9 mouse cellular contexts compared by ENCODE assay signal in the genomic region with DNA sequence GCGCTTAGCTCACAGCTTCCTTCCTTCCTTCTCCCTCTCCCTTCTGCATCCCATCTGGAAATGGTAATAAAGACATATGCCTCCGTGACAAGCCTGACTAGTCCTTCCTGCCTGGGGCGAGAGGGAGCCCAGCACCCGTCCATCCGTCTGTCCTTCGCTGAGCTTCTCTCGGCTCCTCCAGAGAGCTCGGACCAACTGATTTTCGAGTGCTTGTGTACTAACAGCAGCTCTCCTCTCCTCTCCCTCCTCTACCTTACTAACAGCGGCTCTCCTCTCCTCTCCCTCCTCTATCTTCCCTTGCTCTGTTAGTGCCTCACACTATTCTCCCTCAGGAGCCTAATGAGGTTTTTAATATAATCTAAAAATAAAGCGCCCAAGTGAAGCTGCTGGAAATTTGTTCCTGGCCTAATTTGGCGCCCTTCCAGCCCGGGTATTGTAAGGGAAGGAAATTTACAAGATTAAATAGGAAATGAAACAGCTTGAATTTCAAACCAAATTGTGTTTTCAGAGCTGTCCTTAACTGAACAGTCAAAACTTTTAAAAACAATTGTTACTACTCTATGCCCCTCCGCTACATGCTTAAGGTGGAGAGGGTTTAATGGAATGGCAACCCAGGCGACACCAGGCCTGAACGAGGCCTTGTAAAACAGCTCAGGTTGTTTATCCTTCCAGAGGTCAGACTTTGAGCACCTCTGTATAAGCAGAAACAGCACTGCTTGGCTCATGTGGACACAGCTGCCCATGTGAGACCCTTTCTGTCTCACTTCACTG. TPM values are rescaled to one million over a fixed set of nuclear protein-coding genes. Genes with fewer than 3 reads are reported as not detected.
A peak's percentile ranks its signal among the peaks of the same experiment; 100 is the strongest.
DNase-seq lines count a peak whose midpoint lies in the region; ATAC-seq lines count a peak whose summit lies in the region.
"Had no signal": no experiment of that assay in that cellular context is flagged by ENCODE, and none has a peak within 500 bp of the region (broad histone marks: within the 10 kb centered on the region; RNA-seq: fewer than 3 reads in every experiment).

No protein-coding gene starts in this region.

- H3K9me3 ChIP-seq in midbrain, embryonic 14.5 days (ENCODE audit: control insufficient read depth, low read length): no peaks in the 10 kb centered on the region
- H3K9me3 ChIP-seq in midbrain, embryonic 15.5 days: no peaks in the 10 kb centered on the region
- no peaks in the 10 kb centered on the region for H3K9me3 ChIP-seq in kidney, embryonic 15.5 days (replicated peaks)
- no peaks in the 10 kb centered on the region for H3K9me3 ChIP-seq in stomach, embryonic 15.5 days

- peak; percentile 15 for DNase-seq in cerebellum, adult 9-10 months
- no peak for DNase-seq in cerebellum, adult 11-12 months
- no peak for DNase-seq in midbrain, embryonic 14.5 days
- no peak for DNase-seq in adrenal gland, adult 2 months

- no peaks in the 10 kb centered on the region for H3K27me3 ChIP-seq in midbrain, embryonic 14.5 days (ENCODE audit: control insufficient read depth, insufficient read depth, low read length)
- H3K27me3 ChIP-seq in midbrain, embryonic 15.5 days (replicated peaks): no peaks in the 10 kb centered on the region
- H3K27me3 ChIP-seq in kidney, embryonic 15.5 days: no peaks in the 10 kb centered on the region
- H3K27me3 ChIP-seq in stomach, embryonic 15.5 days (replicated peaks): no peaks in the 10 kb centered on the region

- ATAC-seq in midbrain, embryonic 14.5 days (ENCODE audit: low FRiP score, low TSS enrichment): no peak
- ATAC-seq in midbrain, embryonic 15.5 days (replicated peaks): no peak
- 0 out of 2 replicates have a peak, but pooled peaks have one; percentile 46 for ATAC-seq in kidney, embryonic 15.5 days (replicated peaks; ENCODE audit: low FRiP score)
- ATAC-seq in stomach, embryonic 15.5 days (ENCODE audit: insufficient read depth, low FRiP score, low read depth): no peak
- no peak for ATAC-seq in monocyte, adult 5-6 weeks (replicated peaks; ENCODE audit: insufficient number of reproducible peaks, low FRiP score, low TSS enrichment, poor library complexity, severe bottlenecking)

- 83% methylated on average over 16 of the region's 16 CpGs for WGBS in midbrain, embryonic 14.5 days
- 77% methylated on average over 16 of the region's 16 CpGs for WGBS in midbrain, embryonic 15.5 days
- 52% methylated on average over 16 of the region's 16 CpGs for WGBS in kidney, embryonic 15.5 days
- WGBS in stomach, embryonic 15.5 days: 54% methylated on average over 16 of the region's 16 CpGs

- peaks cover 46% of the 10 kb centered on the region for H3K36me3 ChIP-seq in midbrain, embryonic 14.5 days (ENCODE audit: control insufficient read depth, insufficient read depth, low read length)
- peaks cover 9% of the 10 kb centered on the region; the same call in 1 of the 2 replicates for H3K36me3 ChIP-seq in midbrain, embryonic 15.5 days (replicated peaks)
- H3K36me3 ChIP-seq in kidney, embryonic 15.5 days: peaks cover 90% of the 10 kb centered on the region
- H3K36me3 ChIP-seq in stomach, embryonic 15.5 days: peaks cover 37% of the 10 kb centered on the region

- no peak overlapping the region for H3K4me2 ChIP-seq in midbrain, embryonic 14.5 days (ENCODE audit: low read length)
- no peak overlapping the region for H3K4me2 ChIP-seq in midbrain, embryonic 15.5 days
- H3K4me2 ChIP-seq in kidney, embryonic 15.5 days: no peak overlapping the region
- H3K4me2 ChIP-seq in stomach, embryonic 15.5 days: no peak overlapping the region

- no peak overlapping the region for H3K4me3 ChIP-seq in midbrain, embryonic 14.5 days (replicated peaks; ENCODE audit: low read depth, low read length)
- no peak overlapping the region for H3K4me3 ChIP-seq in midbrain, embryonic 15.5 days
- no peak overlapping the region for H3K4me3 ChIP-seq in kidney, embryonic 15.5 days (replicated peaks)
- H3K4me3 ChIP-seq in stomach, embryonic 15.5 days (replicated peaks): no peak overlapping the region

- 0 out of 2 replicates have a peak overlapping the region, but pooled peaks have one; percentile 26 for H3K27ac ChIP-seq in midbrain, embryonic 14.5 days (replicated peaks; ENCODE audit: low read depth, low read length)
- H3K27ac ChIP-seq in midbrain, embryonic 15.5 days: no peak overlapping the region
- peak overlapping the region; percentile 72 for H3K27ac ChIP-seq in kidney, embryonic 15.5 days
- peak overlapping the region; percentile 73; the same call in 1 of the 2 replicates for H3K27ac ChIP-seq in stomach, embryonic 15.5 days

- H3K9ac ChIP-seq in midbrain, embryonic 14.5 days (replicated peaks; ENCODE audit: low read length): no peak overlapping the region
- no peak overlapping the region for H3K9ac ChIP-seq in midbrain, embryonic 15.5 days
- no peak overlapping the region for H3K9ac ChIP-seq in kidney, embryonic 15.5 days
- no peak overlapping the region for H3K9ac ChIP-seq in stomach, embryonic 15.5 days

- no peaks in the 10 kb centered on the region for H3K4me1 ChIP-seq in midbrain, embryonic 14.5 days (ENCODE audit: control insufficient read depth, insufficient read depth, low read length)
- H3K4me1 ChIP-seq in midbrain, embryonic 15.5 days: no peaks in the 10 kb centered on the region
- H3K4me1 ChIP-seq in kidney, embryonic 15.5 days: peaks cover 11% of the 10 kb centered on the region
- no peaks in the 10 kb centered on the region for H3K4me1 ChIP-seq in stomach, embryonic 15.5 days

RNA-seq across cellular contexts. Expression of a gene that starts 16.9 kb away (rescaled TPM):
- not detected in 2 replicates for polyA plus RNA-seq in midbrain, embryonic 14.5 days (2014; fragmentation: Nextera tagmentation; extraction: Ambion mirVana)
- polyA plus RNA-seq in midbrain, embryonic 15.5 days (2015; fragmentation: Nextera tagmentation; extraction: Ambion mirVana): 0.19 TPM in 1 of 2 replicates, not detected in the other
- not detected in 2 replicates for polyA plus RNA-seq in kidney, embryonic 15.5 days (2015; fragmentation: Nextera tagmentation; extraction: Ambion mirVana)
- polyA plus RNA-seq in stomach, embryonic 15.5 days (2015; fragmentation: Nextera tagmentation; extraction: Ambion mirVana): not detected in 2 replicates
- total RNA-seq in monocyte, adult 5-6 weeks (2017): not detected in 3 replicates
- total RNA-seq in adrenal gland, adult 2 months (2021): not detected
- polyA plus RNA-seq in adrenal gland, adult 2 months (2012; rRNA removed): not detected in 2 replicates
- polyA plus RNA-seq: large intestine, adult 2 months had no signal

RNA-seq across cellular contexts. Expression of a gene that starts 35.0 kb away (rescaled TPM):
- polyA plus RNA-seq in midbrain, embryonic 14.5 days (2014; fragmentation: Nextera tagmentation; extraction: Ambion mirVana): 14.8 and 24.3 TPM in 2 replicates
- polyA plus RNA-seq in midbrain, embryonic 15.5 days (2015; fragmentation: Nextera tagmentation; extraction: Ambion mirVana): 10.8 and 14.3 TPM in 2 replicates
- polyA plus RNA-seq in kidney, embryonic 15.5 days (2015; fragmentation: Nextera tagmentation; extraction: Ambion mirVana): 14.0 and 17.9 TPM in 2 replicates
- 14.3 and 15.4 TPM in 2 replicates for polyA plus RNA-seq in stomach, embryonic 15.5 days (2015; fragmentation: Nextera tagmentation; extraction: Ambion mirVana)
- 82.5 to 116 TPM (median 97.7 TPM) in 3 replicates for total RNA-seq in monocyte, adult 5-6 weeks (2017)
- total RNA-seq in adrenal gland, adult 2 months (2021): 100 to 1,000 TPM; 173 to 209 TPM
- polyA plus RNA-seq in adrenal gland, adult 2 months (2012; rRNA removed): 13.1 and 17.3 TPM in 2 replicates

RNA-seq across cellular contexts. Expression of a gene that starts 42.7 kb away (rescaled TPM):
- 28.4 and 36.9 TPM in 2 replicates for polyA plus RNA-seq in midbrain, embryonic 14.5 days (2014; fragmentation: Nextera tagmentation; extraction: Ambion mirVana)
- polyA plus RNA-seq in midbrain, embryonic 15.5 days (2015; fragmentation: Nextera tagmentation; extraction: Ambion mirVana): 32.8 and 33.8 TPM in 2 replicates
- 35.3 and 36.3 TPM in 2 replicates for polyA plus RNA-seq in kidney, embryonic 15.5 days (2015; fragmentation: Nextera tagmentation; extraction: Ambion mirVana)
- polyA plus RNA-seq in stomach, embryonic 15.5 days (2015; fragmentation: Nextera tagmentation; extraction: Ambion mirVana): 33.0 and 35.5 TPM in 2 replicates
- 13.1 to 23.1 TPM (median 15.2 TPM) in 3 replicates for total RNA-seq in monocyte, adult 5-6 weeks (2017)
- 10 to 100 TPM; 30.0 to 35.0 TPM for total RNA-seq in adrenal gland, adult 2 months (2021)
- 62.4 and 64.8 TPM in 2 replicates for polyA plus RNA-seq in adrenal gland, adult 2 months (2012; rRNA removed)
